Mouse (Mus musculus): Measurements from ENCODE around the gene Tmcc2.
A peak's percentile ranks its signal among the peaks of the same experiment; 100 is the strongest.

The Tmcc2 gene

DNA sequence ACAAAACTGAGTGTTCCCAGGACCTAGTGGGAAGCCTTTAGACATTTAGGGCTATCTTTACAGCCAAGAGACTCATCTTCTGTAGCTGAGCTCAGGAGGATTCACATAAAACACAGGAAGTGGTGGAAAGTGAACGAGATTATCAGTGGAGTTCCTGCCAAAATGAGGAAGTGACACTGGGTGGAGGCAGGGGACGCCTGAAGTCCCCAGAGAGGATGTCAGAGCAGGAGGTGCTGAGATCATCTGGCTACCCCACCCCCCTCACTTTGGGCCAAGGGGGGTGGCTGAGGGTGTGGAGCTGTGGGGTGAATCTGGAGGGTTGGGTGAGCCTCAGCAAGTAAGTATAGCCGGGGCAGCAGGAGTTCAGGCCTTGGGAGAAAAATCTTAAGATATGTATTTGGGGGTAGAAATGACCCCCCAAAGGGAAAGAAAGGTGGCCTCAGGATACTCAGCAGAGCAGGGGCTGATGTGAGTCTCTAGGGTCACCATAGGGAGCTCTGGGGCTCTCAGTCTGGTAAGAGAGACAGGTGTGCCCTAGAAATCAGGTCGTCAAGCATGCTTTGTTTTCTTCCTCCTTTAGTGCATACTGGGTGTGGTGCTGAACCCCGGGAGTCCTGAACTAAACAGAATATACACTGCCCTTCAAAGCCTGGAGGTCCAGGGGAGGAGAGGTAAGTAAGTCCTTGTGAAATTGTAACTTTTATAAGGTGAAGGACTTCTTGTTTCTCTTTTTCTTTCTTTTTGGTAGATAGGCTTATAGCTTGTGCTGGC lies 49.2 kb downstream of the Tmcc2 start:
- no peak for DNase-seq (ENCODE audit: low spot score)

DNA sequence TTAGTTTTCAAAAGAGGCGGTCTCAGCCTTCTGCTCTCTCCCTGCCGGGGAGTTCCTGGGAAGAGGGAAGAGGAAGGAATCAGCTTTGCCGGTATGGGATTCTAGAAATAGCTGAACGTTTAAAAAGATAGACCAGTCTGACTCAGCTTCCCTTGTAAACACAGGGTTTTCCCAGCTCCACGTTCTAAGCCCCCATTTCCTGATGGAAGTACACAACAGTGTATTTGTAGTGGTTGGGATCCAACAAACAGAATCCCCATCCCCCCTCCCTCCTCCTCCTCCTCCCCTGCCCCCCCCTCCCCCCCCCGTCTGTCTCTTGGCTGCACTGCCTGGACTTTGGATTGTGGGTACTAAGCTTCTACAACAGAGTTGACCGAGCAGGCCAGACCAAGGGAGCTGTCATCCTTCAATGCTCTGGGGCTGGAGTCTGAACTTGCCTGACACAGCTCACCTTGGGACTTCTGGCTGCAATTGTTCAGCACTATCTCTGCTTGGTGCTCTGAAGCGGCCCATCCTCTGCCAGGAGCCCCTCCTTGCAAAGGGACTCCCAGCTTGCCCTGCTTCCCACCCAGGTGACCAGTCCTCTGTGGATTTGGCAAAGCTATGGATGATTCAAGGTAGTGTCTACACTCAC lies 52.9 kb downstream of the Tmcc2 start:
- no peak for DNase-seq (ENCODE audit: low spot score)

DNA sequence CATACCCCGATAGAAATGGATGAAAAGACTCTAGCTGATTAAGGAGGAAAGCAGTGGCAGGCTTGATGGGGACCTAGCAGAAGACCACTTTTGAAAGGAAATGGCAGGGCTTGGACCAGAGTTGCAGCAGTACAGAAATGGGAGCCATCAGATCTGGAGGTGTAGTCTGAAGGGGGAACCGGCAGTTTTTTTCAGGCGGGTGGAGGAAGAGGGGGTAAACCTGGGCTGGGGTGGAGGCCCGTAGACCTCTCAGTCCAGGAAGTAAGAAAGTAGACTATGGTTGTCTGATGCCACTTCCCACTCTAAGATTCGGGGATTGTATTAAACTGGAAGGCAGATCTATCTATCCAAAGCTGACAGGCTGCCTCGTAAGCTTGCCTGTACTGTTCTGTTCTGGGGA lies 54.2 kb downstream of the Tmcc2 start:
- DNase-seq (ENCODE audit: low spot score) = no peak

DNA sequence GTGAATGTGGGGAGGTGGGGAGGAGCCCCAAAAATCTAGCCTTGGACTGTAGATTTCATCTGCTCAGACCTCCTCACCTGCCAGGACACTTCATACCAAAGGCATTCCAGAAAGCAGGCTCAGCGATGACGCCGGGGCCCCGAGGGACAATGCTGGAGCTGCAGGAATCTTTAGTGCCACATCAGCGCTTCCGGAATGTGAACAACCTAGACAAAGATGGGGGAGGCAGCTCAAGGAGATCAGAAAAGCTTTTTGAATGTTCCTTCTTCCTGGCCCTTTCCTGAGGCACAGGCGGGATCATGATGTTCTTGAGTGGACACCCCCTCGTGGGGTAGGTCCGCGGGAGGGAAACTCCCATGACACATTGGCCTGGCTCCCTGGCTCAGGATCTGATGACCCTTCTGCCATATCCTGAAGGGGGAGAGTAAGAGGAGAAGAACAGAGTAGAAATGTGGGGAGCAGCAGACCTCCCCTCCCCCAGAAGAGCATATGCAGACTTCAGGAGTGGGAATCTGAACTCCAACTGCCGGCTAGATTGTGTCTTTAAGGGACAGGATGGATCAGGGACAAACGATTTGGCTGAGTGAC lies 55.6 kb downstream of the Tmcc2 start:
- no peak for DNase-seq (ENCODE audit: low spot score)

DNA sequence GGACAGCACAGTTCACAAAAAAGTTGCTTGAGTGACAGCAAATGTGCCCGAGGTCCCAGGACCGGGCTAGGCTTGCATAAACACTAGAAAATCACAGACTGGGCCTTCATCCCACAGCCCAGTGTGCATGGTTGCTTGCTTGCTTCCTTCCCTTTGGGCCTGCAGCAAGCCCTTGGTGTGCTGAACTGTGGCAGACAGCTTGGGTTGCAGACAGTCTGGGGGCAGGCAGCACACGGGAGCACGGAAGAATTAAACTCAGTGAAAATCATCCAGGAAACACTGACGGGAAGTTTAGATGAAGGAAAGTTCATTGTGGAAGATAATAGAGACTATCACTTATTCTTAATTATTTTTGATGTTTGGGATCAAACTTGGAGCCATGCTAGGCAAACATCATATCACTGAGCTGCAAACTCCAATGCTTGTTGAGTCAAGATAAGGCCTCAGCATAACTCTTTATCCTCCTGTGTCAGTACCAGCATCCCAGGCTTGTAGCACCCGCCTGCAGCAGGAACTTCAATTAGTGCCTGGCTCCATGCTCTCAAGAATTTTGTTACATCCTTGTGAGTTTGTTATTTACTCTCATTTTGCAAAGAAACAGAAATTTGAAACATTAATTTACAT lies 56.8 kb downstream of the Tmcc2 start:
- DNase-seq (ENCODE audit: low spot score) = no peak

DNA sequence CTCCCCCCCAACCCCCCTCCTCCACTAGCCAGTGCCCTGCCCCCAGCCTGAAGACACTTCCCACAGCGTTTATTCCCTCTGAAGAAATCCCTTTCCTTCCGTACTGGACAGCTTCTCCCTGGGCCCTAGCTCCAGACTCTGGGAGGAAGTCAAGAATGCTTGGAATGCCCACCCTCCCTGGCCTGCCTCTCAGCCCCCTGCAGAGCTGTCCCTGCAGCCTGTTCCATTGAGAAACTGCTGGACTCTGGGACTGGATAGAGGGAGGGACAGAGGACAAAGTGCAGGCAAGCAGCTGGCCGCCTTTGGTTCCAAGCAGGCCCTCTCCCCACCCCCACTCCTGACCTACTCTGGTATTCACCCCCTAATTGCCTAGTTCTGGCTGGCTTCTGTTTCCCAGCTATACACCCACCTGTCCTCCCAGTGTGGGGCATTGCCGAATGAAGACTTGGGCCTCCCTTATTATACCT lies 57.4 kb downstream of the Tmcc2 start:
- DNase-seq (ENCODE audit: low spot score) = no peak

- DNase-seq (ENCODE audit: low spot score) = no peak
These were observed 57.9 kb downstream of the Tmcc2 start for GRCm38 (mm10) chr1:132333201-132333600.

DNA sequence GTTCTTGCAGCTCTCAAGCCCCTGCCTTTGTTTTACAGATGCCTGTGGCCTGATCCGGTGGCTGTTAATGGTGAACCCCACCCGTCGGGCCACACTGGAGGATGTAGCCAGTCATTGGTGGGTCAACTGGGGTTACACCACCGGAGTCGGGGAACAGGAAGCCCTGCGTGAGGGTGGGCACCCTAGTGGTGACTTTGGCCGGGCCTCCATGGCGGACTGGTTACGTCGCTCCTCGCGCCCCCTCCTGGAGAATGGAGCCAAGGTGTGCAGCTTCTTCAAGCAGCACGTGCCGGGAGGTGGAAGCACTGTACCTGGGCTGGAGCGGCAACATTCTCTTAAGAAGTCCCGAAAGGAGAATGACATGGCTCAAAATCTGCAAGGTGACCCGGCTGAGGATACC lies 59.8 kb downstream of the Tmcc2 start:
- no peak for DNase-seq (ENCODE audit: low spot score)

- no peak for DNase-seq (ENCODE audit: low spot score)
These were observed 60.7 kb downstream of the Tmcc2 start for GRCm38 (mm10) chr1:132330397-132330796.

- DNase-seq (ENCODE audit: low spot score) = no peak
These were observed 61.4 kb downstream of the Tmcc2 start for GRCm38 (mm10) chr1:132329656-132330055.

- DNase-seq (ENCODE audit: low spot score) = no peak
These were observed 62.5 kb downstream of the Tmcc2 start for GRCm38 (mm10) chr1:132328565-132328964.

DNA sequence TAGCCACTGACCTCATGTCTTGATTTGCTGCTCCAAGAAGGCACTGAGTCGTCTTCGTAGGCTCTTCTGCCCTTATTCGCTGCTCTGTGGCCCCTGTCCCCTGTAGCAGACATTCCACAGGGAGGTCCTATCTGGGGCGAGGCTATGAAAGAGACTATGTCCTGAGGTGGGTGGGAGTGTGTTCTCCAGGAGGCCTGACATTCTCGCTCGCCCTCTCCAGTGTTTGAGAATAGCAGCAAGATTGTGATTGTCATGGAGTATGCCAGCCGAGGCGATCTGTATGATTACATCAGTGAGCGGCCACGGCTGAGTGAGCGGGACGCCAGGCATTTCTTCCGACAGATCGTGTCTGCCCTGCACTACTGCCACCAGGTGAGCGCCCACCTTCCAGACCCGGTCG lies 63.6 kb downstream of the Tmcc2 start:
- no peak for DNase-seq (ENCODE audit: low spot score)

GRCm38 (mm10) chr1:132326777-132327176 lies 64.3 kb downstream of the Tmcc2 start:
- no peak for DNase-seq (ENCODE audit: low spot score)

DNA sequence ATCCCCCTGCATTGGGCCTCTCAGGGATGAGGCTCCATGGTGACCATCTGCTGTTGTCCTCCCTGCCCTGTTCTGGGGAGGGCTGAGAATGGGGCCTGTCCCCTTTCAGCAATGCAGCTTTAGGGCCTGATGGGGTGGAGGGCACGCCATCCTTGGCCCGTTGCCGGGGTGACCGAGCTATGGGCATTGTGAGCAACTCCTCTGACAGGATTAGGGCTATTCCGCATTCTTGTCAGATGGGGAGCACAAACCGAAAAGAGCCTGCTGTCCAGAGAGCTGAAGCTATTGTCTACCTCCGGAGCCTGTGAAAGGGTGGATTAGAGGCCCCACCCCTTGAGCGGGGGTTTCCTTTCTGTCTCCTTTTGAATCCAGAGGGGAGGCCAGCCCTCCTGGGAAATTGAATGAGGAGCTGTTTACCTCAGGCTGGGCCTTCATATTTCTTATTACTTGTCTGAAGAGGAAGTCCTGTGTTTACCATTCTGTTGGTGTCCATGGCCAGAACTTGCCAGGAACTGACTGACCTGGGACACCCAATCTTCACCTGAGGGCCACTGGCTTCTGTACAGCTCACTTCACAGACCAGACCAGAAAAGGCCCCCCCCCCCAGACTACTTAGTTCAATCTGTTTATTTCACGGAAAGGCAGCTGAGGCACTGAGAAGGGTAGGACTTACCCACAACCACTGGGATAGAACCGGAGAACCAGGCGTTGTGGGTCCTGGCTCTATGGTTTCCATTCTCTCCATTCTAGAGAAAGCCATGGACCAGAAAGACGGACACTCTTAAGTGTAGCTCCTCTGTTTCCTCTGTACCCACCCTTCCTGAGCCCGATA lies 68.2 kb downstream of the Tmcc2 start:
- DNase-seq (ENCODE audit: low spot score) = no peak

DNA sequence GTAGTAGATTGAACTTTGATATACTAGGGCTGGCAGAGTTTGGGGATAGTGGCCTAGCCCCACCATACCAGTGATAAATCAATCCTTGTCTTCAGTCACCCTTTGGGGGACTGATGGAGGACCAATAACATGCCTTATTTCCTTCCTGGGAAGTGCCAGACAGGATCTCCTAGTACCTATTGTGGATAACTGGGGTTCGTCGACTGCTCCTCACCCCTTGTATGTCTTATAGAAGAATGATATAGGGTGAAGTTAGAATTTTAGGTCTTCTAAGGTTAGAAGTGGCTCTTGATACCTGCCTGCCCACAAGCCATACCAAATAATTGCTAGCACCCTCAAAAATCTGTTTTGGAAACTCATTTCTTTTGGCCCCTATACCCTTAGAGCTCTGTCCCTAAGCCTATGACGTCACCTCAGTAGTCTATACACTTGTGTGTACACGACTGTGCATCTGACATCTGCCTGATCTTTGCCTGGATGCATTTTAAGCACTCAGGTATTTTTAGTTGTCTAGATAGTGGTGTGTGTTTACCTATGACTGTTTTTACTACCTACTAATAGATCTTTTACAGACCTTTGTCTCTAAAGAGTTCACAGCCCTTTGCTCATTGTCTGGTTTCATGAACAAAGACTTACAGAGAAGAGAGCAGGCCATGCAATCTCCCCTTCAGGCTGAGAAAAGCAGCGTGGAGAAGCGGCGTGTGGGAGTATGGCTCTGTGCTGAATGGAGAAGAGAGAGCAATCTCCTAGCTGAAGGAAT lies 69.1 kb downstream of the Tmcc2 start:
- DNase-seq (ENCODE audit: low spot score) = no peak

DNA sequence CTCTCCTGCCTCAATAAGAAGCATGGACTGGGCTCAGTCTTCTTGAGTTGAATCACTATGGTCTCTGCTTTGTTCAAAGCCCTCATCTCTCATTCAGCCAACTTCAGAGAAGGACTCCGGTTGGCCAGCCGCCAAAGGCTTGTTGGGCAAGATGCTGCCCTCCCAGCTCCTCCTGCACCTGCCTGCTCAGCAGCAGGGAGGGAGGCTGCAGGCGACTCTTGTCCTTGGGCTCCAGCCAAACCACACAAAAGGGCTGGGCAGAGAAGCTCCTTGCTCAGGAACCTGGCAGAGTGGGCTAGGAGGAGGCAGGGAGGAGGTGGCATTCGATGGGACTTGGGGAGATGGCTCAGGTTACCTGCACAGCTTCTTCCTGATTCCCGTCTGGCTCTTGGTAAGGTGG lies 71.8 kb downstream of the Tmcc2 start:
- DNase-seq (ENCODE audit: low spot score) = peak; percentile 84

- DNase-seq (ENCODE audit: low spot score) = no peak
These were observed 72.9 kb downstream of the Tmcc2 start for GRCm38 (mm10) chr1:132317894-132318863.

GRCm38 (mm10) chr1:132317413-132317812 lies 73.7 kb downstream of the Tmcc2 start:
- peak; percentile 44 for DNase-seq (ENCODE audit: low spot score)

GRCm38 (mm10) chr1:132316625-132316994 lies 74.5 kb downstream of the Tmcc2 start:
- DNase-seq (ENCODE audit: low spot score) = no peak
